Mouse (Mus musculus): Measurements from ENCODE around the gene Tmem181a. TPM values are rescaled to one million over a fixed set of nuclear protein-coding genes. Genes with fewer than 3 reads are reported as not detected.
A peak's percentile ranks its signal among the peaks of the same experiment; 100 is the strongest.
"Not testable (repeated sequence)": the region's sequence is repeated elsewhere in the genome, so short reads cannot be mapped to it uniquely, and the experiment has no call there.

The Tmem181a gene
- polyA plus RNA-seq, 1 experiment from 2014 or later = 18.2 TPM

DNA sequence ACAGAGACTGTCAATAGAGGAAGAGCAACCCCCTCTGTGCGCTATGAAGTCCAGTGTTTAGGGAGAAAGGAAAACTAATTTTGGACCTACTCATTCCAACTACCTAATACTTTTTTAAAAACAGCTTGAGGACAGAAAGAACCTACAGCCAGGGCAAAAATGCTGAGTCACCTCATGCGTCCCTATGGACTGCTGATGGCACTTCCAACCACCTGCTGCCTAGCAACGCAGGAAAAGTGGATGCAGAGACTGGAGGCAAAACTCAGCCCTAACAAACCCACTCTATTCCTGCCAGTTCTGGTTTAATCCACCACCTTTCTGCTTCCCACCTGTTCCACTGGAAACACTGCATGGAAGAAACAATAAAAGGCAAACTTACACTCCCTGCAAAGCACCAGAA lies 56.1 kb downstream of the Tmem181a start:
- not testable (repeated sequence) for H3K4me2 ChIP-seq, H3K4me1 ChIP-seq
- 73% methylated on average over 3 of the region's 3 CpGs for WGBS

DNA sequence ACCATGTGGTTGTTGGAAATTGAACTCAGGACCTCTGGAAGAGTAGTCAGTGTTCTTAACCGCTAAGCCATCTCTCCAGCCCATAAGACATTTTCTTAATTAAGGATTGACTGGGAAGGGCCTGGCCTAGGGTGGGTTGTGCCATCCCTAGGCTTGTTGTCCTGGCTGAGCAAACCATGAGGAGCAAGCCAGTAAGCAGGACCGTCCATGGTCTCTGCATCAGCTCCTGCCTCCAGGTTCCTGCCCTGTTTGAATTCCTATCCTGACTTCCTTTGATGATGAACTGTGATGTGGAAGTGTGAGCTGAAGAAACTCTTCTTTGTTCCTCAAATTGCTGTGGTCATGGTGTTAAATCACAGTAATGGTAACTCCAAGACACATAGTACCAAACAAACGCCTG lies 57.8 kb downstream of the Tmem181a start:
- not testable (repeated sequence) for H3K27ac ChIP-seq; H3K27me3 ChIP-seq; H3K4me2 ChIP-seq; H3K4me1 ChIP-seq; H3K9me3 ChIP-seq; H3K36me3 ChIP-seq; H3K4me3 ChIP-seq; H3K9ac ChIP-seq; ATAC-seq (ENCODE audit: insufficient number of reproducible peaks, low FRiP score, low TSS enrichment, low read depth)
- 81% methylated on average over 2 of the region's 3 CpGs for WGBS

More for the DNA sequence above, 56.1 kb downstream of the Tmem181a start:
- H3K9ac ChIP-seq; H3K9me3 ChIP-seq; H3K4me3 ChIP-seq; H3K27ac ChIP-seq; H3K27me3 ChIP-seq; ATAC-seq (ENCODE audit: insufficient number of reproducible peaks, low FRiP score, low TSS enrichment, low read depth); H3K36me3 ChIP-seq: not testable (repeated sequence)

DNA sequence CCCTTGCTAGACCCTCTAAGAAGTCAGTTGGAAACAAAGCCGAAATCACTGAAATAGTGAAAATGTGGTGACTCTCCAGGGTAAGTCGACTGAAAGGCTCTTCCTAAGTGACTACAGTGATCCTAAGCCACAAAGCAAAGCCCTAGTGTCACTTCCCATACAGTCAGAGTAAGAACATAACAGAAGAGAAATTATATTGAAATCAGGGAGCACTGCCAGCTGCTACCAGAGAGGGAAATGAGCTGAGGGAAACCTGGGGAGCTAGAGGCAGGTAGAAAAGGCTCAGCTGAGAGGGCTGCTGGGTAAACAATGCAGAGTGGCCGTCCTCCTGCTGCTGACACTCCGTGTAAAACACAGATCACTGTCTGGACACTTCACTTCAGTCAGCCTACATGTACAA lies 59.0 kb downstream of the Tmem181a start:
- not testable (repeated sequence) for H3K27me3 ChIP-seq; H3K4me1 ChIP-seq; H3K4me2 ChIP-seq; ATAC-seq (ENCODE audit: insufficient number of reproducible peaks, low FRiP score, low TSS enrichment, low read depth); H3K36me3 ChIP-seq; H3K9ac ChIP-seq; H3K27ac ChIP-seq; H3K4me3 ChIP-seq; H3K9me3 ChIP-seq
- 63% methylated on average over 4 of the region's 4 CpGs for WGBS

DNA sequence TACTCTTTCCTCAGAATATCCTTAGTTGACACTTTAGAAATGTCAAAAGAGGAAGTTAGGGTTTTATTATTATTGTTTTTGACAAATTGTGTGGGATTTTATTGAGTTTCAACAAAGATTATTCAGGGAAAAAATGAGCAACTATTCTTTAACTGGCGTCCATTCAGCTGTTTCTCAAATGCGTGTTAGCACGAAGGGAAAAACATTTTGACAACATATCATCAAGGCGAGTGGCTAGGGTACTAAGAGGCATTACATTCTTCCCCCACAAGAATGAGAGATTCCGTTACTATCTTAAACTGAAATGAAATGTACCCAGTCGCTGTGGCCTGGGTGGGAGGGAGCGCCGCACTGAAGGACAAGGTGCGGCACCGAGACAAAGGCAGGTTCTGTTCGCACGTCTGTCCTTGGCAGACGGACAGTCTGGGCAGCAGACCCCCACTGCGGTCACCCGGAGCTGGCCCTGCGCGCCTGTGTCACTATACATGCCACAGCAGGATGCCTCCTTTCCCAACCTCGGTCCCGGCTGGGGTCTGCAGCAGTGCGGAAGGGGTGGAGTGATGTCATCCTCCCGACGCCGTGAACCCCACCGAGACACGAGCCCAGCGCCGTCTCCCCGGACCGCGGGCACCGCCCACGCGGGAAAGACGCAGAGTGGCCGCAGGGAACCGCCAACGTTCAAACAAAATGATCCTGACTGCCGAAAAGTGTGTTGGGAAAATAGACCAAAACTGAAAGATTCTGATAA lies 59.9 kb downstream of the Tmem181a start:
- not testable (repeated sequence) for H3K36me3 ChIP-seq, H3K27me3 ChIP-seq

DNA sequence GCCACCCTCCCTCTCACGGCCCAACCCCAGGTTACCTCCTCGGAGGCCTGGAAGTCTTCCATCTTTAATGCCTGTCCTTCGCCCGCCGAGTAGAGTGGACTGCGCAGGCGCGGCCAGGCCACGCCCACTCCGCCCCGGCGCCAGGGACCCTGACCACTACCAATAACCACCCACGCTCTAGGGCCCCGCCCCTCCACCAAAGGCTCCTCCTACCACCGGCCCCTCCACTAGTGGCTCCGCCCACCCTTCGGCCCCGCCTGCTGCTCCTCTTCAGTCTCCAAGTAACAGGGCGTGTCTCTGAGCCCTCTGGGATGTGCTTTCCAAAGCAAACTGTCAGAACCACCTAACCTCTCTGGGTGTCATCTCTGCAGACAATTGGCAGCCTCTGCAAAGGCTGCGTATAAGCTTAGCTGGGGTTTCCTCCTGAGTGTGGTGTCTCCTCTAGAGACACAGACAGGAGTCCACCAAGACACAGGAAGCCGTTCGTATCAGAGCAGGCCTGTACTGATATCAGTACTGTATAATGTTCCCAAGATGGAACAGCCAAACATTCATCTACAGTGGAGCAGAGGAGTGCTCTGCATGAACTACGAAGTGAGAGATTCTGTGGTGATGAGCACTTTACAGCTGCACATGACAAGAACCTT lies 60.8 kb downstream of the Tmem181a start, which contains the start of gene Dynlt1a:
TSS of gene Dynlt1a (minus strand) at position 162 of the 647 bp plus-strand sequence.
- not testable (repeated sequence) for H3K27me3 ChIP-seq, H3K4me1 ChIP-seq, H3K9me3 ChIP-seq, H3K36me3 ChIP-seq, H3K9ac ChIP-seq, H3K27ac ChIP-seq
- peak; percentile 87 for ATAC-seq (ENCODE audit: insufficient number of reproducible peaks, low FRiP score, low TSS enrichment, low read depth)
- peak within 1 kb of the TSS; percentile 67 for H3K4me2 ChIP-seq
- H3K4me3 ChIP-seq = peak within 1 kb of the TSS; percentile 41
- 11% methylated on average over 23 of the region's 23 CpGs for WGBS

More for the DNA sequence above, 59.9 kb downstream of the Tmem181a start:
- H3K9ac ChIP-seq; H3K4me1 ChIP-seq; ATAC-seq (ENCODE audit: insufficient number of reproducible peaks, low FRiP score, low TSS enrichment, low read depth); H3K27ac ChIP-seq; H3K9me3 ChIP-seq: not testable (repeated sequence)
- H3K4me2 ChIP-seq = peak overlapping the region; percentile 67
- 2% methylated on average over 38 of the region's 38 CpGs for WGBS
- peak overlapping the region; percentile 41 for H3K4me3 ChIP-seq

DNA sequence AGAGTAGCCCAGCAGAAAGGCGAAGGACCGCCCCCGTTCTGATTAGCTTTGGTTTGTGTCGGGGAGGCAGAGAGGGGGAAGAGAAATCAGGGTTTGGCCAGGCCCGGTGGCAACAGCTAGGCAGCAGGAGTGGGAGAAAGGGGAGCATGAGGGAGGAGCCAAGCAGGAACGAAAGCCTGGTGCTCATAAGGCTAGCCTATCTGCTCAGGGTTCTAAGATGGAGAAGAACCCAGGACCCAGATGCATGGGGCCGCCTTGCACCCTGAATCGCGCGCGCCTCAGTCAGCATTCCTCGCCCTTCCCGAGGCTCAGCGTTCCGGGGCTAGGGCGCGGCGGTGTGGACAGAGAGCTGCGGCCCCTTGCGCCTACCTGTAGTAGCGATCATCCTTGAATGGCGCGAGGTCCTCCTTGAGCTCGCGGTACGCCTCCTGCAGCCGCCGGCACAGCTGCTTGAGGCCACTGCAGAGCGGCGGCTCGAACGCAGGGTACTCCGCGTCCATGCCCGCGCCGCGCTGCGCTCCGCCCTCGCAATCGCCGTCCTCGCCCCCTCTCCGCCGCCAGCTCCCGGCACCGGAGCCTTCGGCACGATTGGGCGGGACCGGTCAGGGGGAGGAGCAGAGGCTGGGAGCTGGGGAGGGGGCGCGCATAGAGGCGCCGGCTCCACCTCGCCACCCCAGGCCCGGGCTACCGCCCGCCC lies 64.6 kb downstream of the Tmem181a start:
- H3K36me3 ChIP-seq; H3K27ac ChIP-seq; H3K4me3 ChIP-seq; H3K27me3 ChIP-seq; H3K9me3 ChIP-seq; H3K4me2 ChIP-seq; ATAC-seq (ENCODE audit: insufficient number of reproducible peaks, low FRiP score, low TSS enrichment, low read depth); H3K4me1 ChIP-seq; H3K9ac ChIP-seq: not testable (repeated sequence)
- WGBS = 2% methylated on average over 13 of the region's 60 CpGs

DNA sequence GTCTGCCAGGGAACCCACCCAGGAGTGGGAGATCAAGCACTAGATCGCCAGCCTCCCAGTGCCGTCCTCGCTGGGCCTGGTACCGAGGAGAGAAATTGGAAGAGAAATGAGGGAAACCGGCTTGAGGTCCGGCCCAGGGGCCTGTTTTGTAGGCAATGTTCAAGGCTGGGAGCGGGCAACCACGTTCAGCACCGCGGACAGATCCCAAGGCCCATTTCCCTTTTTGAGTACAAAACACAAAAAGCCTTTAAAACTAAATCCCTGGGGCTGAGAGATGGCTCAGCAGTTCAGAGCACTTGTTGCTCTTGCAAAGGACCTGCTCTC lies 65.1 kb downstream of the Tmem181a start:
- not testable (repeated sequence) for H3K4me2 ChIP-seq; ATAC-seq (ENCODE audit: insufficient number of reproducible peaks, low FRiP score, low TSS enrichment, low read depth); H3K27ac ChIP-seq; H3K4me3 ChIP-seq; H3K36me3 ChIP-seq; H3K4me1 ChIP-seq; H3K9ac ChIP-seq; H3K27me3 ChIP-seq; H3K9me3 ChIP-seq
- WGBS = no CpG with 5 or more reads among the region's 10 CpGs

DNA sequence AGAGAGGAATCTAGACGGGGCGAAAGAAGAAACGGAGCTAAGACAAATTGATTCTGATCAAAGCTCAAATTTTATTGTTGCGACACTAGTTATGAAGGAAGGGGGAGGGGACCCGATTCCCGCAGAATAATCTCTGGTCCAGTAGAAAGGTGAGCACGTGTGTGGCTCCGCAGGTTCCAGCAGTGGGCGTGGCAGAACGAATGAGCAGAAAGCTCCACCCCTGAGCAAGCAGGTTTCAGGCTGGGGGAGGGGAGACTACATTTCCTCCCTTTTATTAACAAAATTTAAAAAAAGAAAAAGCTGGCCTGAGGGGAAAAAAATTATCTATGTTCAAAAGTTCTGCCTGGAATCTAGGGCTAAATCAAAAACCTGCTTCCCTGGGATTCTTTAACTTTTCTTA lies 68.4 kb downstream of the Tmem181a start:
- ATAC-seq (ENCODE audit: insufficient number of reproducible peaks, low FRiP score, low TSS enrichment, low read depth); H3K4me3 ChIP-seq; H3K36me3 ChIP-seq; H3K4me2 ChIP-seq; H3K27me3 ChIP-seq; H3K9me3 ChIP-seq; H3K27ac ChIP-seq; H3K4me1 ChIP-seq; H3K9ac ChIP-seq: not testable (repeated sequence)
- WGBS = 55% methylated on average over 10 of the region's 10 CpGs

DNA sequence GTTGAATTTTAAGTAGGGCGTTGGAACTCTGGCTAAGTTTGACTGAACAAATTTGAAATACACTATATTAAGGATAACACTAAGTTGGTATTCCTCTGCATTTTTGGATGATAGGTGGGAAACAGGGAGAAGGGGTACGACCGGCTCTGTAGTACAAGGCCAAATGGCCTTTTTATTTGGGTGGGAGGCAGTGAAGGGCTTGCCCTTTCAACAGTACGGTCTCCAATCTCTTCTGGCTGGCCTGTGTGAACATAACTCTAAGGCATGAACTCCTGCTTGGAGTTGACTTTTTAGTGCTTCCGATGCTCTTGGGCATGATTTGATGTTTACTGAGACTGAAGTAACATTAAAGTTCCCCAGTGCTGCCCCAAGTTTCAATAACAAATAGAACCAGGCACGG lies 68.9 kb downstream of the Tmem181a start:
- not testable (repeated sequence) for H3K4me1 ChIP-seq

DNA sequence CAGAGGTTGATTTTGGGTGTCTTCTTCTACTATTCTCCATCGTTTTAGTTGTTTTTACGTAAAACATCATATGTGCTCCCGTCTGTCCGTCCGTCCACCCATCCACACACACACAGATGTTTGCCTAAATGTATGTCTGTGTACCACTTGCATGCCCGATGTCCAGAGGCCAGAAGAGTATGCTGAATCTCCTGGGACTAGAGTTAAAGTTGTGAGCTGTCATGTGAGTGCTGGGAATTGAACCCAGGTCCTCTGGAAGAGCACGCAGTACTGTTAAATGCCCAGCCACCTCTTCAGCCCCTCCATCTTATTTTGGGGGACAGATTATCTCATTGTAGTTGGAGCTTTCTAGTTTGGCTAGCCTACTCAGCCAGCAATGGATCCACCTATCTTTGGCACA lies 70.9 kb downstream of the Tmem181a start:
- WGBS = 92% methylated on average over 7 of the region's 7 CpGs
- H3K9ac ChIP-seq = not testable (repeated sequence)

More for the DNA sequence above, 68.9 kb downstream of the Tmem181a start:
- not testable (repeated sequence) for H3K9ac ChIP-seq; H3K36me3 ChIP-seq; H3K4me2 ChIP-seq; H3K9me3 ChIP-seq; H3K27ac ChIP-seq; H3K4me3 ChIP-seq; H3K27me3 ChIP-seq; ATAC-seq (ENCODE audit: insufficient number of reproducible peaks, low FRiP score, low TSS enrichment, low read depth)
- 63% methylated on average over 6 of the region's 6 CpGs for WGBS

DNA sequence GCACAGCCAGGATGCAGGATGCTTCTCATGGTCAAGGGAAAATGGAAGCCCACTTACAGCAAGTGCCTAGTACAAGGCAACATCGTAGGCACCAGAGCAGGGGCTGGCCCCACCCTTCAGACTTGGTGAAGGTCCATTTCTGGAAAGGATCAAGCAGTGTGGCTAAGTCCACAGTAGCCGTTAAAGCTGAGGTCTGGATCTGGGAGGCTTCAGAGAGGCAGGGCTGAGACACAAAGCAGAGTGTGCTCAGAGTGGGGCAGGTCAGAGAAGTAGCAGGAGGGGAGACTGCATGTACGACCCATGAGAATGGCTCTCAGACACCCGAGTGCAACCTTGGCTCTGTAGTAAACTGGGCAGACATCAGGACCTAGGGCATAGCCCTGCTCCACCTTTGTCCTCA lies 72.3 kb downstream of the Tmem181a start:
- H3K27ac ChIP-seq, H3K4me3 ChIP-seq: not testable (repeated sequence)

More for the DNA sequence above, 70.9 kb downstream of the Tmem181a start:
- H3K4me1 ChIP-seq; H3K4me2 ChIP-seq; H3K9me3 ChIP-seq; ATAC-seq (ENCODE audit: insufficient number of reproducible peaks, low FRiP score, low TSS enrichment, low read depth); H3K4me3 ChIP-seq; H3K27me3 ChIP-seq; H3K27ac ChIP-seq; H3K36me3 ChIP-seq: not testable (repeated sequence)

DNA sequence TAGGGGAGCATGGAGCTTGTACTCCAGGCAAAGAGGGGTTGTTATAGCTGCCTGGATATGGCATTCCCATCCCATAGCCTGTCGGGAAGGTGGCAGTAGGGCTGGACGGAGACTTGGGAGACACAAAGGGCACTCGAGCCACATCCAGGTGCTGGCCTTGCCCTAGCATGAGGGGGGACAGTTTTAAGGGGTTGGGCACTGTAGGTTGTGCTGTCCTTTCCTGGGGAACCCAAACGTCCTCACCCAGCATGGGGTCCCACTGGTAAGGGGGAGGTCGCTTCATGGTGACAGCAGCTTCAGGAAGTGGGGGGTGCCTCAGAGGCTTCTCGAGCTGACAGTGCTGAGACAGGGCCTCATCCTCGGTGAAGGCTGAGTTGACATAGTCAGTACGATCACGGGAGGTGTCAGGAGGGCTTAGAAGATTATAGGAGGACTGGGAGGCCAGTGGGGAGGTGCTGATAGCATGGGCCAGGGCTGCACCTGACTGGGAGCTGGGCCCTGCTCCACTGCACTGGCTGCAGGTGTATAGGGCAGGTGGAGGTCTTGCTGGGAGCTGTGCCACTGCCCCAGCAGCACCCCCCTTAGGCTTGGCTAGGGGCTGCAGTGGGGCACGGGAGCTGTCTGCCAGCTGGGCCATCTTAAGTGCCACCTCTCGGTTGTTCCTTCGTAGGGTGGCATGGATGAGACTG lies 86.1 kb downstream of the Tmem181a start:
- WGBS = 83% methylated on average over 1 of the region's 12 CpGs
- peak; percentile 58 for ATAC-seq (ENCODE audit: insufficient number of reproducible peaks, low FRiP score, low TSS enrichment, low read depth)

More for the DNA sequence above, 72.3 kb downstream of the Tmem181a start:
- not testable (repeated sequence) for H3K9ac ChIP-seq; H3K4me2 ChIP-seq; H3K36me3 ChIP-seq; H3K9me3 ChIP-seq; H3K4me1 ChIP-seq; ATAC-seq (ENCODE audit: insufficient number of reproducible peaks, low FRiP score, low TSS enrichment, low read depth); H3K27me3 ChIP-seq
- WGBS = 67% methylated on average over 4 of the region's 4 CpGs

More for the DNA sequence above, 86.1 kb downstream of the Tmem181a start:
- H3K9me3 ChIP-seq, H3K4me3 ChIP-seq, H3K36me3 ChIP-seq, H3K27ac ChIP-seq, H3K27me3 ChIP-seq, H3K4me1 ChIP-seq, H3K4me2 ChIP-seq, H3K9ac ChIP-seq: not testable (repeated sequence)

Data from limb, embryonic 15.5 days (tissue).